Mouse (Mus musculus): ENCODE results near the gene Ndufa1. TPM values are rescaled to one million over a fixed set of nuclear protein-coding genes. Genes with fewer than 3 reads are reported as not detected.
"Not testable (repeated sequence)": the region's sequence is repeated elsewhere in the genome, so short reads cannot be mapped to it uniquely, and the experiment has no call there.

Ndufa1 gene
- polyA plus RNA-seq (2012; ENCODE audit: insufficient read depth, insufficient read length, low replicate concordance, missing spikeins), result not detected in 2 replicates

- TF ChIP-seq CTCF (IDR thresholded peaks at IDR 0.05; ENCODE audit: insufficient read depth, low read depth, low read length) (no peak), POLR2A (IDR thresholded peaks at IDR 0.05; ENCODE audit: insufficient read depth, low read depth, low read length) (no peak)
- Histone ChIP-seq H3K4me1 (ENCODE audit: control insufficient read depth, insufficient read depth, low read length) (no peaks in the 10 kb centered on the region), H3K4me3 (ENCODE audit: insufficient read depth, low read depth, low read length) (peak within 1 kb of the TSS; percentile 91), H3K27ac (ENCODE audit: insufficient read depth, low read depth, low read length) (peak within 1 kb of the TSS; percentile 36)
- WGBS, result 15% methylated on average over 63 of the region's 63 CpGs
These were observed at the start of gene Ndufa1, which contains the start of gene Rnf113a1 for GRCm38 (mm10) chrX:37191105-37191743. Ndufa1 (minus strand) TSS chrX:37191163. Rnf113a1 (plus strand) TSS chrX:37191245.

- 91% methylated on average over 1 of the region's 1 CpGs for WGBS
- H3K27ac ChIP-seq (ENCODE audit: insufficient read depth, low read depth, low read length); H3K4me1 ChIP-seq (ENCODE audit: control insufficient read depth, insufficient read depth, low read length); H3K4me3 ChIP-seq (ENCODE audit: insufficient read depth, low read depth, low read length): not testable (repeated sequence)
These were observed 31.2 kb upstream of the Ndufa1 start, which contains the start of gene Rhox1 for GRCm38 (mm10) chrX:37222158-37222557. Rhox1 (minus strand) TSS chrX:37222258.

- H3K4me1 ChIP-seq (ENCODE audit: control insufficient read depth, insufficient read depth, low read length), result no peaks in the 10 kb centered on the region
- H3K27ac ChIP-seq (ENCODE audit: insufficient read depth, low read depth, low read length), result no peak within 1 kb of the TSS
- no peak within 1 kb of the TSS for H3K4me3 ChIP-seq (ENCODE audit: insufficient read depth, low read depth, low read length)
- WGBS, result 85% methylated on average over 10 of the region's 10 CpGs
- no peak for TF ChIP-seq POLR2A (IDR thresholded peaks at IDR 0.05; ENCODE audit: insufficient read depth, low read depth, low read length)
- no peak for TF ChIP-seq CTCF (IDR thresholded peaks at IDR 0.05; ENCODE audit: insufficient read depth, low read depth, low read length)
These were observed 20.0 kb upstream of the Ndufa1 start, which contains the start of gene Gm9 for GRCm38 (mm10) chrX:37210941-37211340. Gm9 (minus strand) TSS chrX:37211041.

GRCm38 (mm10) chrX:37198676-37199075 is 7.7 kb upstream of the Ndufa1 start:
- Histone ChIP-seq H3K27ac (ENCODE audit: insufficient read depth, low read depth, low read length) (no peak overlapping the region), H3K4me3 (ENCODE audit: insufficient read depth, low read depth, low read length) (no peak overlapping the region), H3K4me1 (ENCODE audit: control insufficient read depth, insufficient read depth, low read length) (no peaks in the 10 kb centered on the region)
- WGBS, result 72% methylated on average over 8 of the region's 8 CpGs
- no peak for TF ChIP-seq POLR2A (IDR thresholded peaks at IDR 0.05; ENCODE audit: insufficient read depth, low read depth, low read length)
- TF ChIP-seq CTCF (IDR thresholded peaks at IDR 0.05; ENCODE audit: insufficient read depth, low read depth, low read length), result no peak

GRCm38 (mm10) chrX:37191744-37192379 is 899 bp upstream of the Ndufa1 start:
- WGBS, result 20% methylated on average over 28 of the region's 28 CpGs
- H3K27ac ChIP-seq (ENCODE audit: insufficient read depth, low read depth, low read length), result peak overlapping the region; percentile 36
- no peak for TF ChIP-seq POLR2A (IDR thresholded peaks at IDR 0.05; ENCODE audit: insufficient read depth, low read depth, low read length)
- H3K4me1 ChIP-seq (ENCODE audit: control insufficient read depth, insufficient read depth, low read length), result no peaks in the 10 kb centered on the region
- peak overlapping the region; percentile 91 for H3K4me3 ChIP-seq (ENCODE audit: insufficient read depth, low read depth, low read length)

- Histone ChIP-seq H3K27ac (ENCODE audit: insufficient read depth, low read depth, low read length) (no peak overlapping the region), H3K4me1 (ENCODE audit: control insufficient read depth, insufficient read depth, low read length) (no peaks in the 10 kb centered on the region), H3K4me3 (ENCODE audit: insufficient read depth, low read depth, low read length) (peak overlapping the region; percentile 91)
- TF ChIP-seq POLR2A (IDR thresholded peaks at IDR 0.05; ENCODE audit: insufficient read depth, low read depth, low read length) (no peak), CTCF (IDR thresholded peaks at IDR 0.05; ENCODE audit: insufficient read depth, low read depth, low read length) (no peak)
- WGBS, result 5% methylated on average over 20 of the region's 20 CpGs
These were observed 233 bp downstream of the Ndufa1 start for GRCm38 (mm10) chrX:37190755-37191104.

GRCm38 (mm10) chrX:37184401-37184800 is 6.6 kb downstream of the Ndufa1 start:
- H3K4me3 ChIP-seq (ENCODE audit: insufficient read depth, low read depth, low read length), result not testable (repeated sequence)
- WGBS, result 45% methylated on average over 7 of the region's 8 CpGs

GRCm38 (mm10) chrX:37168742-37169141 is 22.2 kb downstream of the Ndufa1 start, which contains the start of gene Akap14:
Akap14 (minus strand) TSS chrX:37168842.
- WGBS, result 46% methylated on average over 5 of the region's 5 CpGs

More at GRCm38 (mm10) chrX:37184401-37184800, 6.6 kb downstream of the Ndufa1 start:
- not testable (repeated sequence) for H3K27ac ChIP-seq (ENCODE audit: insufficient read depth, low read depth, low read length); H3K4me1 ChIP-seq (ENCODE audit: control insufficient read depth, insufficient read depth, low read length)

GRCm38 (mm10) chrX:37167085-37167484 is 23.9 kb downstream of the Ndufa1 start:
- Histone ChIP-seq H3K27ac (ENCODE audit: insufficient read depth, low read depth, low read length) (no peak overlapping the region), H3K4me3 (ENCODE audit: insufficient read depth, low read depth, low read length) (no peak overlapping the region), H3K4me1 (ENCODE audit: control insufficient read depth, insufficient read depth, low read length) (no peaks in the 10 kb centered on the region)
- WGBS, result 36% methylated on average over 3 of the region's 3 CpGs
- TF ChIP-seq POLR2A (IDR thresholded peaks at IDR 0.05; ENCODE audit: insufficient read depth, low read depth, low read length), result no peak
- no peak for TF ChIP-seq CTCF (IDR thresholded peaks at IDR 0.05; ENCODE audit: insufficient read depth, low read depth, low read length)

More at GRCm38 (mm10) chrX:37168742-37169141, 22.2 kb downstream of the Ndufa1 start, which contains the start of gene Akap14:
- H3K4me3 ChIP-seq (ENCODE audit: insufficient read depth, low read depth, low read length), result no peak within 1 kb of the TSS
- H3K27ac ChIP-seq (ENCODE audit: insufficient read depth, low read depth, low read length), result no peak within 1 kb of the TSS
- H3K4me1 ChIP-seq (ENCODE audit: control insufficient read depth, insufficient read depth, low read length), result no peaks in the 10 kb centered on the region
- TF ChIP-seq POLR2A (IDR thresholded peaks at IDR 0.05; ENCODE audit: insufficient read depth, low read depth, low read length) (no peak), CTCF (IDR thresholded peaks at IDR 0.05; ENCODE audit: insufficient read depth, low read depth, low read length) (no peak)

Data from olfactory bulb, adult 2 months (tissue).